In the genomic region with DNA sequence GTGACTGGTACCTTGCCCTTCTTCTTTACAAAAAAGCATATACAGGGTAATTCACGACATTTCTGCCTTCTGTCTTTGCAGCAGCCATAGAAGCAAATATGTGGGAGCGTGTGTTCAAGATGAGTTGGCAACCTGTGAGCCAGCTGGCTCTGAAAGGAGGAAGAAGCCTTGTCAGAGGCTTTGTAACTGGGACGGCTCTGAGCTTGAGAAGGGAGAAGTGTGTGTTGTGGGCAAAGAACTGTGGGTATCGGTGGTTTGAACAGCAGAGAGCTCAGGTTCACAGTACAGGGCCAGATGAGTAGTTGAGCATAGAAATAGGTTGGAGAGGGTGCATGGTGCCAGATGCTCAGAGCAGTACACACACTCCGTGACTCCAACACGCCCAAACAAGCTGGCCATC, we compare ENCODE assay signal across 1 mouse cellular context.
TF ChIP-seq lines count a peak whose summit lies in the region.

No protein-coding gene starts in this region.

TF ChIP-seq in MEL, 35 proteins besides CTCF, POLR2A, EP300 and RAD21 (continued from another document):
- TF ChIP-seq ETS1 (IDR thresholded peaks at IDR 0.05; ENCODE audit: low read depth, low read length): peak; percentile 61
